10 mouse cellular contexts compared by ENCODE assay signal in genomic region chr4:133262882-133263281, GRCm38 (mm10). TPM values are rescaled to one million over a fixed set of nuclear protein-coding genes. Genes with fewer than 3 reads are reported as not detected.
DNase-seq lines count a peak whose midpoint lies in the region; ATAC-seq and TF ChIP-seq lines count a peak whose summit lies in the region.
"Had no signal": no experiment of that assay in that cellular context is flagged by ENCODE, and none has a peak within 500 bp of the region (broad histone marks: within the 10 kb centered on the region; RNA-seq: fewer than 3 reads in every experiment).

Sytl1 (minus strand) TSS chr4:133263113.

- TF ChIP-seq CTCF in liver, embryonic 14.5 days (IDR thresholded peaks at IDR 0.05; ENCODE audit: low read depth), result peak; percentile 32

- H3K4me3 ChIP-seq in midbrain, embryonic 11.5 days (ENCODE audit: low read depth, low read length), result no peak within 1 kb of the TSS
- no peak within 1 kb of the TSS for H3K4me3 ChIP-seq in midbrain, embryonic 13.5 days (replicated peaks)
- no peak within 1 kb of the TSS for H3K4me3 ChIP-seq in embryonic facial prominence, embryonic 12.5 days
- H3K4me3 ChIP-seq in liver, embryonic 14.5 days (ENCODE audit: insufficient read depth in 1 of 2, low read depth in 2 of 2, low read length in 2 of 2), result no peak within 1 kb of the TSS
- H3K4me3 ChIP-seq: hindbrain, embryonic 13.5 days had no signal

- no peak for TF ChIP-seq EP300 in liver, embryonic 14.5 days (IDR thresholded peaks at IDR 0.05; ENCODE audit: low read depth)

- H3K9ac ChIP-seq in midbrain, embryonic 11.5 days (ENCODE audit: low read length), result no peak within 1 kb of the TSS
- no peak within 1 kb of the TSS for H3K9ac ChIP-seq in midbrain, embryonic 13.5 days (replicated peaks)
- 0 out of 2 replicates have a peak within 1 kb of the TSS, but pooled peaks have one; percentile 15 for H3K9ac ChIP-seq in embryonic facial prominence, embryonic 12.5 days
- no peak within 1 kb of the TSS for H3K9ac ChIP-seq in liver, embryonic 14.5 days (replicated peaks)
- H3K9ac ChIP-seq: hindbrain, embryonic 13.5 days had no signal

- peak; percentile 68 for DNase-seq in midbrain, embryonic 11.5 days (ENCODE audit: low spot score, missing footprints)
- DNase-seq in liver, embryonic 14.5 days (ENCODE audit: low read depth in 3 of 3, low spot score in 3 of 3), result no peak
- DNase-seq in thymus, postnatal 4 days, result peak; percentile 67
- no peak for DNase-seq in left cerebral cortex, adult 11 months (ENCODE audit: low spot score)
- no peak for DNase-seq in cerebellum, adult 18-20 months
- DNase-seq: adrenal gland, postnatal 10 days; lung, postnatal 36 days had no signal

- no peaks in the 10 kb centered on the region for H3K27me3 ChIP-seq in midbrain, embryonic 11.5 days (ENCODE audit: control insufficient read depth, insufficient read depth, low read length)
- 0 out of 2 replicates have a peak, but pooled peaks cover 3% of the 10 kb centered on the region for H3K27me3 ChIP-seq in midbrain, embryonic 13.5 days
- H3K27me3 ChIP-seq in embryonic facial prominence, embryonic 12.5 days, result peaks cover 2% of the 10 kb centered on the region; the same call in 1 of the 2 replicates
- no peaks in the 10 kb centered on the region for H3K27me3 ChIP-seq in liver, embryonic 14.5 days (ENCODE audit: control insufficient read depth, insufficient read depth, low read length)

- H3K4me1 ChIP-seq in midbrain, embryonic 11.5 days (ENCODE audit: control insufficient read depth, insufficient read depth, low read length), result no peaks in the 10 kb centered on the region
- no peaks in the 10 kb centered on the region for H3K4me1 ChIP-seq in midbrain, embryonic 13.5 days (replicated peaks)
- H3K4me1 ChIP-seq in embryonic facial prominence, embryonic 12.5 days, result peaks cover 2% of the 10 kb centered on the region; the same call in 1 of the 2 replicates
- H3K4me1 ChIP-seq in liver, embryonic 14.5 days (replicated peaks; ENCODE audit: control insufficient read depth in 2 of 2, insufficient read depth in 2 of 2, low read length in 1 of 2), result no peaks in the 10 kb centered on the region; a peak in 1 of 4 replicates
- H3K4me1 ChIP-seq: hindbrain, embryonic 13.5 days had no signal

- peaks cover 30% of the 10 kb centered on the region for H3K36me3 ChIP-seq in midbrain, embryonic 11.5 days (ENCODE audit: control insufficient read depth, insufficient read depth, low read length)
- peaks cover 50% of the 10 kb centered on the region for H3K36me3 ChIP-seq in midbrain, embryonic 13.5 days
- peaks cover 48% of the 10 kb centered on the region for H3K36me3 ChIP-seq in embryonic facial prominence, embryonic 12.5 days
- H3K36me3 ChIP-seq in liver, embryonic 14.5 days (replicated peaks; ENCODE audit: control insufficient read depth, insufficient read depth, low read depth), result peaks cover 19% of the 10 kb centered on the region

- no peak for ATAC-seq in midbrain, embryonic 11.5 days (ENCODE audit: low FRiP score)
- ATAC-seq in midbrain, embryonic 13.5 days, result no peak
- ATAC-seq in embryonic facial prominence, embryonic 12.5 days (ENCODE audit: insufficient number of reproducible peaks, insufficient read depth, low FRiP score, low TSS enrichment), result no peak
- 0 out of 2 replicates have a peak, but pooled peaks have one; percentile 27 for ATAC-seq in liver, embryonic 14.5 days (ENCODE audit: insufficient read depth)

- no peak within 1 kb of the TSS for H3K4me2 ChIP-seq in midbrain, embryonic 11.5 days
- no peak within 1 kb of the TSS for H3K4me2 ChIP-seq in midbrain, embryonic 13.5 days (replicated peaks)
- H3K4me2 ChIP-seq in embryonic facial prominence, embryonic 12.5 days (replicated peaks), result no peak within 1 kb of the TSS; the same call in 1 of the 2 replicates
- H3K4me2 ChIP-seq in liver, embryonic 14.5 days (ENCODE audit: low read depth), result no peak within 1 kb of the TSS
- H3K4me2 ChIP-seq: hindbrain, embryonic 13.5 days had no signal

- peaks cover 3% of the 10 kb centered on the region; the same call in 1 of the 2 replicates for H3K9me3 ChIP-seq in midbrain, embryonic 11.5 days (ENCODE audit: control insufficient read depth, low read length)
- 0 out of 2 replicates have a peak, but pooled peaks cover 7% of the 10 kb centered on the region for H3K9me3 ChIP-seq in midbrain, embryonic 13.5 days
- H3K9me3 ChIP-seq in embryonic facial prominence, embryonic 12.5 days, result peaks cover 5% of the 10 kb centered on the region; the same call in 1 of the 2 replicates
- H3K9me3 ChIP-seq in liver, embryonic 14.5 days (ENCODE audit: control insufficient read depth, low read length), result no peaks in the 10 kb centered on the region
- H3K9me3 ChIP-seq: hindbrain, embryonic 13.5 days had no signal

- H3K27ac ChIP-seq in midbrain, embryonic 11.5 days (ENCODE audit: low read depth, low read length), result no peak within 1 kb of the TSS
- H3K27ac ChIP-seq in midbrain, embryonic 13.5 days, result no peak within 1 kb of the TSS
- no peak within 1 kb of the TSS for H3K27ac ChIP-seq in embryonic facial prominence, embryonic 12.5 days
- no peak within 1 kb of the TSS for H3K27ac ChIP-seq in liver, embryonic 14.5 days
- H3K27ac ChIP-seq: hindbrain, embryonic 13.5 days had no signal

- 52% methylated on average over 7 of the region's 7 CpGs for WGBS in midbrain, embryonic 11.5 days
- 44% methylated on average over 7 of the region's 7 CpGs for WGBS in midbrain, embryonic 13.5 days
- WGBS in embryonic facial prominence, embryonic 12.5 days, result 38% methylated on average over 7 of the region's 7 CpGs
- 21% methylated on average over 7 of the region's 7 CpGs for WGBS in liver, embryonic 14.5 days (ENCODE audit: insufficient replicate concordance)

RNA-seq across cellular contexts. Expression of gene Sytl1, which starts in this region (rescaled TPM):
- 0.37 and 0.83 TPM in 2 replicates for polyA plus RNA-seq in midbrain, embryonic 11.5 days (2014; fragmentation: Nextera tagmentation; extraction: Ambion mirVana)
- polyA plus RNA-seq in midbrain, embryonic 13.5 days (2015; fragmentation: Nextera tagmentation; extraction: Ambion mirVana), result 0.40 and 0.66 TPM in 2 replicates
- polyA plus RNA-seq in embryonic facial prominence, embryonic 12.5 days (2016; fragmentation: Nextera tagmentation; extraction: Ambion mirVana), result 2.3 and 2.8 TPM in 2 replicates
- 0.52 and 0.56 TPM in 2 replicates for polyA plus RNA-seq in liver, embryonic 14.5 days (2012; rRNA removed)
- 0.48 and 0.80 TPM in 2 replicates for polyA plus RNA-seq in liver, embryonic 14.5 days (2014; fragmentation: Nextera tagmentation; extraction: Ambion mirVana)

Comparison
In these comparisons a context has a peak if more than half of its experiments do, and no peak if none do; other contexts are left out.
1. Peak in DNase-seq in midbrain, embryonic 11.5 days; RNA of the gene not detected or under 1 TPM.
2. Peak in ATAC-seq in liver, embryonic 14.5 days; RNA of the gene not detected or under 1 TPM.